Mouse (Mus musculus): ENCODE results near the gene Ppm1d. TPM values are rescaled to one million over a fixed set of nuclear protein-coding genes. Genes with fewer than 3 reads are reported as not detected.

Gene Ppm1d
- total RNA-seq, 2 experiments from 2014 or later: 15.0 to 16.3 TPM

DNA sequence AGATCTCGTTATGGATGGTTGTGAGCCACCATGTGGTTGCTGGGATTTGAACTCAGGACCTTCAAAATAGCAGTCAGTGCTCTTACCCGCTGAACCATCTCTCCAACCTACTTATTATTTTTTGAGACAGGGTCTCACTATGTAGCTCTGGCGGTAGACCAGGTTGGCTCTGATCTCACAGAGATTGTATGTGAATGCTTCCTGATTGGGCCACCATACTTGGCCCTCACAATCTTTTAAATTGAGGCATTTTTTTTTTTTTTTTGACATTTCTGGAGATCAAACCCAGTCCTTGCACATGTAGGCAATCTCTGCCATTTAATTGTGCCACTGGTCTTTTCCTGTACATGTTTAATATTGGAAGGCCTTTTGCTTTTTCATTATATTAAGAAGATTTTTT lies 17.7 kb downstream of the Ppm1d start:
- no peak for DNase-seq (ENCODE audit: extremely low spot score in 1 of 2, low spot score in 1 of 2)

- DNase-seq (ENCODE audit: extremely low spot score in 1 of 2, low spot score in 1 of 2): peak in 1 of 2 experiments; percentile 37
These were observed 18.3 kb downstream of the Ppm1d start for GRCm38 (mm10) chr11:85329167-85329894.

DNA sequence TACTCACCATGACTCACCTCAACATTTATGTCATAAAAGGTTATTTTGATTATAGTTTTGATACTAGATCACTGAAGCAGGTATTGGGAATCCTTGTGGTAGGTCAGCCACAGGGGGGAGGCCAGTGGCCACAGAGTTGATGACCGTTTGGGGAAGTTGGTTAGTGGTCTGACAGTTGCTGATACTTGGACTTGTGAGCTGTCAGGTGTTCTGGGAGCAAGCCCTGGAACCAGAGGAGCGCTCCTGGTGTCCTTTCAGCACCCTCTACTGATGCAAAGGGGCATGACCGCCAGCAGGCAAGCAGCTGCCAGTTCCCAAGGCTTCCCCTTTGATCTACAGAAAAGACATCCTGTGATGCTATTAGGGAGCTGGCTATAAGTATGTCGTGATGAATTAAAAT lies 23.7 kb downstream of the Ppm1d start:
- DNase-seq (ENCODE audit: extremely low spot score in 1 of 2, low spot score in 1 of 2): peak in 1 of 2 experiments; percentile 27

- DNase-seq (ENCODE audit: extremely low spot score in 1 of 2, low spot score in 1 of 2): no peak
These were observed 28.3 kb downstream of the Ppm1d start for GRCm38 (mm10) chr11:85339173-85339831.

DNA sequence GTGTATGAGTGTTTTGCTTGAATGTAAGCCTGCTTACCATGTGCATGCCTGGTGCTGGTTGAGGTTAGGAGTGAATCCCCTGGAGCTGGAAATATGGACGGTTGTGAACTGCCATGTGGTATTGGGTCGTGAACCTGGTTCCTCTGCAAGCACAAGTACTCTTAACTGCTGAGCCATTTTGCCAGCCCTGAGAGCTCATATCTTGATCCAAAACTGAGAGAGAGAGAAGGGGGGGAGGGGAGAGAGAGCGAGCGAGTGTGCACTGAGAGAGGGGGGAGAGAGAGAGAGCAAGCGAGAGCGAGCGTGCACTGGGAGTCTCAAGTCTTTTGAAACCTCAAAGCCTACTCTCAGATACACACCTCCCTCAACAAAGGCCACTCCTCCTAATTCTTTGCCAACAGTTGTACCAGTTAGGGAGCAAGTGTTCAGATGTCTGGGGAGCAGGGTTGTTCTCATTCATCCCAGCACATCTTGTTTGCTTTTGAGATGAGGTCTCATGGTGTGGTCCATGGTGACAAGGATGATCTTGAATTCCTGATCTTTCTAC lies 29.1 kb downstream of the Ppm1d start:
- no peak for DNase-seq (ENCODE audit: extremely low spot score in 1 of 2, low spot score in 1 of 2)

DNA sequence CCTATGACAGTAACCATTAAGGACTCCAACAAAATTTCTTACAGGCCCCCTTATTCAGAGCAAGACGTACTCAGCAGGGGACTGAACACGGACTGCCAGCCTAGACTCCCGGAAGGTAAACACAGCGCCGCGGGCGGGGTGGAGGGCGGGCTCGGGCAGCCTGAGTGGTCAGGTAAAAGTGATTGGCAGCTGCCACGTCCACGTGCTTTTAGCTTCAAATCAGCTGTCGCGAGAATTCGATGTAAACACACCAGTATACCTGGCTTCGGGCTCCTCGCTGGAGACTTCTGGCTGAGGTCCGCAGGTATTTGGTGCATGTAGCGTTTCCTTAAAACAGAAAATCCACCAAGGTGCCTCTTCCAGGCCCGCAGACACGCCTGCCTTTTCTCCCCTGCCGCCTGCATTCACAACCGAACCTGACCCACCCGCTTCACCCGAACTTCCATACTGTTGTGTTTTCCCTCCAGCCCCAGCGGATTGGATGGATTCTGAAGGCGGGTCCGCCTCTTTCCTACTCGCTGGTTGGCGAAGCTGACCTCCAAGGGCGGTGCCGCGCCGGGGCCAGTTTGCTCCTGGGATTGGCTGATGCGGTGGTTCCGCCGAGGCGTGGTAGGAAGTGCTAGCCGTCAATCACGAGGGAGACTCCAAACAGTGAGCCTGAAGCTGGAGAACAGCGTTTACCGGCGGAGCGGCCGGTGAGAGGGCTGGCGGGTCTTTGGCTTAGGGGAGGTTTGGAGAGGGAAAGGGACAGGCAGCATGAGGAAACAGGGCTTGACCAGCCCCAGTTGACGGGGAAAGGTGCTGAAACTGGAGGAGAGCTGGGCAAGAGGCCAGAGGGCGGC lies 41.7 kb downstream of the Ppm1d start, which contains the start of gene Bcas3:
TSS of gene Bcas3 (plus strand) at position 629 of the 842 bp plus-strand sequence.
- DNase-seq (ENCODE audit: extremely low spot score in 1 of 2, low spot score in 1 of 2): peak; percentile 90 to 94

DNA sequence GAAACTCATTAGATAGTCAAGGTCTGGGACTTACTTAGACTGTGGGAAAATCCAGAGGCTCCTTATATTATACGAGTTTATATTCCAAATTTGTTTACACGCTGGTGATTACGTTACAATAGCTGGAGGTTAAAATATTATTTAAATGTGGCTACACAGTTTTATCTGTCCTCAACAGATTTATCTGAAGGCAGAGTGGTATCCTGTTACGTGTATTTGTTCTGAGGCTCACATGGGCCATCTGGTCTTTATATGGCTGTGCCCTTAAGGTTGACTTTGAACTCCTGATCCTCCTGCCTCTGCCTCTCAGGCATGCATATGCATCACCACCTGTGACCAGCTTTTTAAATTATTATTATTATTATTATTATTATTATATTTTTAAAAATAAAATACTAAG lies 42.8 kb downstream of the Ppm1d start:
- DNase-seq (ENCODE audit: extremely low spot score in 1 of 2, low spot score in 1 of 2): no peak

DNA sequence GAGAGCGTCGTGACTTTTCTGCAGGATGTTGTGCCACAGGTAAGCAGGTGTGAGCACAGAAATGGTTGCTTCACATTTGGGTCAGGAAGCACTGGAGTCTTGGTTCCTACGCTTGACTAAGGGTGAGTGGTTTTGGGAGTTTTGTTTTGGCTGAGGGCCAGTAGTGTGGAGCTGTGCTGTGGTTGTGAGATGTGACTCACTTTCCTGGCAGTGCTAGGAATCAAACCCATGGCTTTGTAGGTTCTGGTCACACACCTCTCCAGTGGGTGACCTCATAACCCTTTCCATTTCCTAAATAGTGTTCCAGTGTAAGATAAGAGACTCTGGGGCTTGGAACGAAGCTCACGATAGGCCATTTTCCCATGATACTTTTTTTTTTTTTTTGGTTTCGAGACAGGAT lies 48.6 kb downstream of the Ppm1d start:
- DNase-seq (ENCODE audit: extremely low spot score in 1 of 2, low spot score in 1 of 2): no peak

GRCm38 (mm10) chr11:85361621-85362020 lies 50.6 kb downstream of the Ppm1d start:
- DNase-seq (ENCODE audit: extremely low spot score in 1 of 2, low spot score in 1 of 2): no peak

DNA sequence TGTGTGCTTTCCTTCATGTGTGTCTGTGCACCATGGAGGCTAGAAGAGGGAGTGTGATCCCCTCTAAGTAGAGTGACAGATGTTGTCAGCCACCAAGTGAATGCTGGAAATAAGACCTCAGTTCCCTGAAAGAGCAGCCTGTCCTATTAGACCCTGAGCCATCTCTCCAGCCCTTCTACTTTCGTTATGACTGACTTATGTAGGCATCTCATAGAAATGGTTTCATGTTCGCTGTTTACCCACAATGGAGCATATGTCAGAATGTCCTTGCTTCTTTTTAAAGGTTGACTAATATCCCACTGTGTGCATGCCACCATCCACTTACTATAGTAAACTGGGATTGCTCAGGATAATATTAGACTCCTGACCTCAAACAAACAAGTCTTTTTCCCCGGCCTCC lies 55.1 kb downstream of the Ppm1d start:
- DNase-seq (ENCODE audit: extremely low spot score in 1 of 2, low spot score in 1 of 2): no peak

DNA sequence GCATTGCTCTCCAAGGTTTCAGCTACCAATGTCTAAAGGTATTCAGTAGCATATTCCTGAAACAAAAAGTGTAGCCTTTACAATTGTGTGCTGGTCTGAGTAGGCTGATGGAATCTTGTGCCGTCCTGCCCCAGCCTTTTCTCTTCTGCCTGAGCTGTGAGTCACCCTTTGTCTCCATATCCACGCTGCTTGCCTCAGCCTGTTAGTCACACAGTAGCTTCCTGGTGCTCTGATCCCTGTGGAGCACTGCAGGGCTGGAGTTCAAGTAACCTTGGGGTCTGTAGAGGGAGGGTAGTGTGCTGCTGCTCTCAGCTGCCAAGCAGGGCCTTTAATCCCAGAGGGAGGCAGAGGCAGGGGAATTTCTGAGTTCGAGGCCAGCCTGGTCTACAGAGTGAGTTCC lies 56.8 kb downstream of the Ppm1d start:
- DNase-seq (ENCODE audit: extremely low spot score in 1 of 2, low spot score in 1 of 2): no peak

GRCm38 (mm10) chr11:85379091-85379490 lies 68.0 kb downstream of the Ppm1d start:
- no peak for DNase-seq (ENCODE audit: extremely low spot score in 1 of 2, low spot score in 1 of 2)

GRCm38 (mm10) chr11:85380046-85380445 lies 69.0 kb downstream of the Ppm1d start:
- DNase-seq (ENCODE audit: extremely low spot score in 1 of 2, low spot score in 1 of 2): no peak

DNA sequence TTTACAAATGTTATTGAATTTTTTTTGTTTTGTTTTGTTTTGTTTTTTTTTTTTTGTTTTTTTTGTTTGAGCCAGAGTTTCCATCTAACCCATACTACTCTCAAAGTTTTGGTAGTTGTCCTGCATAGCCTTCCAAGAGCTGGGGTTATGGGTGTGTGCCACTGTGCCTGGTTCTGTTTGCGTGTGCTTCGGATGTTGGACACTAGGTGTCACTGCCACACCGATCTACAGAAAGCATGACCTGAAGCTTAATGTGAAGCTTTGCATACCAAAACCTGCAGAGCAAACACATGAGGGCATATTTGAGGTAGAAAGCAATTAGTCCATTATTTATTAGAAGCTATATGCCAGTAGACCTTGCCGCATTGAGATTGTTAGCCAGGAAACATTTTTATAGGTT lies 71.0 kb downstream of the Ppm1d start:
- peak; percentile 25 to 69 for DNase-seq (ENCODE audit: extremely low spot score in 1 of 2, low spot score in 1 of 2)

DNA sequence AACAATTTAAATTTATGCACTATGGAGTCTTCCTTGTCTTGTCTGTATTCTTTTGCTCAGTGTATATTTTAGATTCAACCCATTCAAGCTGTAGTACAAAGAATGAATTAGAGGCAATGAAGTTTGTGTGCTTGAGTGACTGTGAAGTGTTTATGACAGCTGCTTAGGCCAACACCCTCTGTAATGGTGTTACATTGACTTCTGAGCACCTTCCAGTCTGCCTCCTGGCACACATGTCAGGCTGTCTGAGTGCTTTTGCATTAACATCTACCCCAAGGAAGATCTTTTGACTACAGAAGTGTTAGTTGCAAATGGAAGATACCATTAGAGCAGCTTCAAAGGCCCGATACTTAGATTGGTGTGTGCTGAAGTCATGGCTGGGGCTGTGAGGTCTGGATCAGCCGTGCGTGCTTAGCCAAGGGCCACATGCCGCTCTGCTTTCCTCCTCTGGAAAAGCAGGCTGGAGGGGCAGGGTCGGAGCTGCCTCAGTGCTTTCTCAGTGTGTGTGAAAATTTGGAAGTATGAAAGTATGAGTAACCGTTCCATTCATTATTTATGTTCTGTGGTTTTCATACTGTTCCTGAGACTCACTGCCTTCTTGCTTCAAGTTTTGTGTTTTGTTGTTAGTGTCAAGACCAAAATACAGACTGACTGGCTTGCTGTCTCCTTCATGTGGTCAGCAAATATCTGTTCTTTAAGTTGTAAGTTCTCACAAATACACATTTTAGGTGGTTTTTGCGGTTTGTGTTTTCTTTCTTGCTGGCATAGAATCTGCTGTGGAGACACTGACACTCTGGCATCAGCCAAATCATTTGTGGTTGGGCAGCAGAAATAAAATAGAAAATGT lies 73.2 kb downstream of the Ppm1d start:
- no peak for DNase-seq (ENCODE audit: extremely low spot score in 1 of 2, low spot score in 1 of 2)

DNA sequence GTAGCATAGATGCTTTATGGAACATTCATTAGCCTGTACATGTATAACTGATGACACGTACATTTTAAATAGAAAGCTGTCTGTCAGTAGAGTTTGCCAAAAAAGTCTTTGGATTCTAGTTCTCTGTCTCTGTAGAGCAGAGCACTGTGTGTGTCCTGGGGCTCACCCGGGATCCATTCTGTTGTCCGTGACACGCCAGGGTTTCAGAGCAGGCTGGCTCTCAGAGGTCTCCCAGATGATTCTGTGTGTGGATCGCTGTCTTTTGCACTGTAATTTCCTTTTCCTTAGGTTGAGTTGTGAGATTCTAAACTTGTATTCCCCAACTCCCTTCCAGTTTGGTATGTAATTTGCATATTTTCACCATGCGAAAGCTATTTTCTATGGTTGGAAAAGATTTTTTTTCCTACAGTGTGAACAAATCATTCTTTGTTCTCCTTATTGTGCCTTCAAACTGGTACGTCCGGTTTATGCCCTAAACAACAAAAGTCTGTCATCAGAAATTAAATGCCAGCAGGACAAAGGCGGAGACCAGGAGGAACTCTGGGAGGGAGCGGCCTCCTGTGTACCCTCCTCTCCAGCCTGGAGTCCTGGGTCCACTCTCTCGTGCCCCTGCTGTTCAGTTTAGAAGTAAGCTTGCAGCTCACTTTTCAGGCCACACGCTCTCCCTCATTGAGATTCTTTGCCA lies 81.3 kb downstream of the Ppm1d start:
- DNase-seq (ENCODE audit: extremely low spot score in 1 of 2, low spot score in 1 of 2): no peak

DNA sequence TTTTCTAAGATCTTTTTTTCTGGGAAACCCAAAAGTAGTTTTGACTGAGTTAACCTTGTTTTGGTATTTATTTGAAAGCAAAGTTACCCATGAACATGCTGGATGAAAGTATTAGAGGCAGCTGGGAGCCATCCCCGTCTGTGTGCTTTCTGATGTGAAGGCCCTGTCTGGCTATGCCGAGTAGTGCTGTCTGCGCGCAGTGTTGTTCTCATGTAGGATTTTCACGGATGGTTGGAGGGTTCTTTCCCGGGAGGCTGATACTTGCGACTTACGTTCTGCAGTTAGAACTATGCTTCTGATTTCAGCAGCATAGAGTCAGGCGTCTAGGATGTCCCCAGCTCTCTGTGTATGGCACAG lies 81.8 kb downstream of the Ppm1d start:
- no peak for DNase-seq (ENCODE audit: extremely low spot score in 1 of 2, low spot score in 1 of 2)

- no peak for DNase-seq (ENCODE audit: extremely low spot score in 1 of 2, low spot score in 1 of 2)
These were observed 82.9 kb downstream of the Ppm1d start for GRCm38 (mm10) chr11:85393990-85394389.

DNA sequence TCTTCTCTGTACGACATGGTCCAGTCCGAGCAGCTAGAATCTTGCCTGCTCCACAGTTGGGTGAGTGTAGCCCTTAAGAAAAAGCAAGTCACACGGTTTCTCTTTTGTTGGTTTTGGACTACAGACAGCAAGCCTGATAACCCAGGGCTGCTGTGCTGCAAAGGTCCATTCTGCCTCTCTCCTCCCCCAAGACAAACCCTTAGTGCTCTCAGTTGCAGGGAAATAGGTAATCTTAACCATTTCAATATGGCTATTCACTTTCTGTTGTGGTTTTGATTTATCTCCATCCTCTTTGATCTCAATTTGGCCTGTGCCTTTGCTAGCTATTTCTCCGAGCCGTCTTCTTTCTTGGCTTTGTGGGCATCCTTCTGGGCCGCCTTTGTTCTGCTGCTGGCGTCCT lies 84.3 kb downstream of the Ppm1d start:
- no peak for DNase-seq (ENCODE audit: extremely low spot score in 1 of 2, low spot score in 1 of 2)
